ENCODE assay signal across 7 mouse cellular contexts in genomic region chr17:6400097-6400489, GRCm38 (mm10). TPM values are rescaled to one million over a fixed set of nuclear protein-coding genes. Genes with fewer than 3 reads are reported as not detected.
DNase-seq lines count a peak whose midpoint lies in the region; ATAC-seq and TF ChIP-seq lines count a peak whose summit lies in the region.
"Not testable (repeated sequence)": the region's sequence is repeated elsewhere in the genome, so short reads cannot be mapped to it uniquely, and the experiment has no call there.

No protein-coding gene starts in this region.

- TF ChIP-seq CTCF in midbrain, postnatal 0 days (IDR thresholded peaks at IDR 0.05): not testable (repeated sequence)

- DNase-seq in embryonic facial prominence, embryonic 14.5 days (ENCODE audit: low spot score); forebrain, embryonic 14.5 days (ENCODE audit: low spot score); hindbrain, embryonic 11.5 days (ENCODE audit: low spot score); midbrain, embryonic 10.5 days (ENCODE audit: low spot score); midbrain, postnatal 0 days (ENCODE audit: low spot score): not testable (repeated sequence)

- ATAC-seq in embryonic facial prominence, embryonic 14.5 days (ENCODE audit: low read depth): peak; percentile 11; the same call in 1 of the 2 replicates
- peak; percentile 74 for ATAC-seq in forebrain, embryonic 14.5 days
- ATAC-seq in hindbrain, embryonic 11.5 days (ENCODE audit: low FRiP score): peak; percentile 71
- ATAC-seq in intestine, embryonic 15.5 days: peak; percentile 46; the same call in 1 of the 2 replicates
- not testable (repeated sequence) for ATAC-seq in midbrain, postnatal 0 days (ENCODE audit: low FRiP score); stomach, embryonic 14.5 days (ENCODE audit: insufficient number of reproducible peaks, insufficient read depth, low FRiP score, low read depth)

- H3K4me3 ChIP-seq in embryonic facial prominence, embryonic 14.5 days (ENCODE audit: low read depth, low read length); forebrain, embryonic 14.5 days (ENCODE audit: low read depth, low read length); hindbrain, embryonic 11.5 days (ENCODE audit: low read depth, low read length); intestine, embryonic 15.5 days (replicated peaks); midbrain, embryonic 10.5 days; midbrain, postnatal 0 days (ENCODE audit: low read depth, low read length); stomach, embryonic 14.5 days (ENCODE audit: low read depth, low read length): not testable (repeated sequence)

- not testable (repeated sequence) for H3K9ac ChIP-seq in embryonic facial prominence, embryonic 14.5 days (ENCODE audit: low read depth, low read length); forebrain, embryonic 14.5 days (ENCODE audit: low read length); hindbrain, embryonic 11.5 days (ENCODE audit: low read depth, low read length); intestine, embryonic 15.5 days; midbrain, postnatal 0 days (replicated peaks; ENCODE audit: low read length, poor library complexity, severe bottlenecking); stomach, embryonic 14.5 days (replicated peaks; ENCODE audit: low read depth, low read length)

- not testable (repeated sequence) for H3K4me1 ChIP-seq in embryonic facial prominence, embryonic 14.5 days (ENCODE audit: control insufficient read depth, insufficient read depth, low read length); forebrain, embryonic 14.5 days (ENCODE audit: control insufficient read depth, insufficient read depth, low read length); hindbrain, embryonic 11.5 days (replicated peaks; ENCODE audit: control insufficient read depth, insufficient read depth, low read length); intestine, embryonic 15.5 days (replicated peaks); midbrain, postnatal 0 days (ENCODE audit: insufficient read depth, low read length); stomach, embryonic 14.5 days (ENCODE audit: control insufficient read depth, insufficient read depth, low read length)
- peaks cover 14% of the 10 kb centered on the region for H3K4me1 ChIP-seq in midbrain, embryonic 10.5 days

- H3K4me2 ChIP-seq in embryonic facial prominence, embryonic 14.5 days (ENCODE audit: low read depth, low read length); forebrain, embryonic 14.5 days (ENCODE audit: low read length); hindbrain, embryonic 11.5 days (replicated peaks; ENCODE audit: low read depth, low read length); intestine, embryonic 15.5 days (replicated peaks); midbrain, postnatal 0 days (ENCODE audit: low read depth, low read length, poor library complexity, severe bottlenecking); stomach, embryonic 14.5 days (replicated peaks; ENCODE audit: low read depth, low read length): not testable (repeated sequence)

- H3K27ac ChIP-seq in embryonic facial prominence, embryonic 14.5 days (replicated peaks; ENCODE audit: low read depth, low read length): peak overlapping the region; percentile 64
- peak overlapping the region; percentile 86 for H3K27ac ChIP-seq in forebrain, embryonic 14.5 days (ENCODE audit: low read depth, low read length)
- peak overlapping the region; percentile 79 for H3K27ac ChIP-seq in hindbrain, embryonic 11.5 days (ENCODE audit: low read depth, low read length)
- H3K27ac ChIP-seq in intestine, embryonic 15.5 days: not testable (repeated sequence)
- peak overlapping the region; percentile 84 for H3K27ac ChIP-seq in midbrain, embryonic 10.5 days (replicated peaks)
- peak overlapping the region; percentile 47; the same call in 1 of the 2 replicates for H3K27ac ChIP-seq in midbrain, postnatal 0 days (ENCODE audit: low read depth, low read length)
- peak overlapping the region; percentile 27; the same call in 1 of the 2 replicates for H3K27ac ChIP-seq in stomach, embryonic 14.5 days (ENCODE audit: low read length)

- WGBS in embryonic facial prominence, embryonic 14.5 days: 76% methylated on average over 4 of the region's 4 CpGs
- 67% methylated on average over 4 of the region's 4 CpGs for WGBS in forebrain, embryonic 14.5 days
- WGBS in hindbrain, embryonic 11.5 days: 64% methylated on average over 4 of the region's 4 CpGs
- WGBS in intestine, embryonic 15.5 days: 74% methylated on average over 4 of the region's 4 CpGs
- 74% methylated on average over 4 of the region's 4 CpGs for WGBS in midbrain, embryonic 10.5 days
- 60% methylated on average over 4 of the region's 4 CpGs for WGBS in midbrain, postnatal 0 days
- WGBS in stomach, embryonic 14.5 days: 79% methylated on average over 4 of the region's 4 CpGs

- not testable (repeated sequence) for H3K36me3 ChIP-seq in embryonic facial prominence, embryonic 14.5 days (ENCODE audit: control insufficient read depth, insufficient read depth, low read length); forebrain, embryonic 14.5 days (ENCODE audit: control insufficient read depth, insufficient read depth, low read length); hindbrain, embryonic 11.5 days (ENCODE audit: control insufficient read depth, insufficient read depth, low read length); intestine, embryonic 15.5 days; midbrain, embryonic 10.5 days; midbrain, postnatal 0 days (ENCODE audit: insufficient read depth, low read length); stomach, embryonic 14.5 days (ENCODE audit: control insufficient read depth, insufficient read depth, low read length)

- not testable (repeated sequence) for H3K9me3 ChIP-seq in embryonic facial prominence, embryonic 14.5 days (ENCODE audit: control insufficient read depth, low read length); forebrain, embryonic 14.5 days (replicated peaks; ENCODE audit: control insufficient read depth, low read length); hindbrain, embryonic 11.5 days (ENCODE audit: control insufficient read depth, low read length); intestine, embryonic 15.5 days; midbrain, embryonic 10.5 days (replicated peaks); midbrain, postnatal 0 days (ENCODE audit: low read length); stomach, embryonic 14.5 days (ENCODE audit: control insufficient read depth, low read depth, low read length)

- H3K27me3 ChIP-seq in embryonic facial prominence, embryonic 14.5 days (replicated peaks; ENCODE audit: control insufficient read depth, insufficient read depth, low read length); forebrain, embryonic 14.5 days (replicated peaks; ENCODE audit: control insufficient read depth, insufficient read depth, low read length); hindbrain, embryonic 11.5 days (ENCODE audit: control insufficient read depth, insufficient read depth, low read length); intestine, embryonic 15.5 days (replicated peaks); midbrain, embryonic 10.5 days (ENCODE audit: low read depth, poor library complexity, severe bottlenecking); midbrain, postnatal 0 days (ENCODE audit: insufficient read depth, low read length); stomach, embryonic 14.5 days (ENCODE audit: control insufficient read depth, insufficient read depth, low read length): not testable (repeated sequence)

RNA-seq across cellular contexts. Expression of gene Dynlt1b, which starts 29.8 kb away (rescaled TPM):
- 563 and 584 TPM in 2 replicates for polyA plus RNA-seq in embryonic facial prominence, embryonic 14.5 days (2014; fragmentation: Nextera tagmentation; extraction: Ambion mirVana)
- polyA plus RNA-seq in forebrain, embryonic 14.5 days (2014; fragmentation: Nextera tagmentation; extraction: Ambion mirVana): 1,124 and 1,383 TPM in 2 replicates
- polyA plus RNA-seq in hindbrain, embryonic 11.5 days (2014; fragmentation: Nextera tagmentation; extraction: Ambion mirVana): 838 and 876 TPM in 2 replicates
- 524 and 531 TPM in 2 replicates for polyA plus RNA-seq in intestine, embryonic 15.5 days (2015; fragmentation: Nextera tagmentation; extraction: Ambion mirVana)
- 527 and 611 TPM in 2 replicates for polyA plus RNA-seq in midbrain, embryonic 10.5 days (2016; fragmentation: Nextera tagmentation; extraction: Ambion mirVana)
- total RNA-seq in midbrain, postnatal 0 days (2014; rRNA removed): 443 and 625 TPM in 2 replicates
- polyA plus RNA-seq in midbrain, postnatal 0 days (2015; fragmentation: Nextera tagmentation; extraction: Ambion mirVana): 1,251 and 1,314 TPM in 2 replicates
- polyA plus RNA-seq in stomach, embryonic 14.5 days (2014; fragmentation: Nextera tagmentation; extraction: Ambion mirVana): 610 and 627 TPM in 2 replicates
